Mouse (Mus musculus) spleen, adult 2 months (tissue): ENCODE data around the gene Ensa.

Experiments used
- CTCF ChIP-seq: fragments of 200-500 bp; IDR thresholded peaks from 2 replicates; pipeline ENCODE4 v1.5.1; 2011; ENCODE audit warnings: mild to moderate bottlenecking, inconsistent platforms; ENCODE audit not compliant: insufficient read depth, insufficient read length, insufficient replicate concordance; ENCODE audit errors: extremely low read depth
- POLR2A ChIP-seq: fragments of 200-500 bp; IDR thresholded peaks from 2 replicates; pipeline ENCODE4 v1.6.1; 2011; ENCODE audit warnings: low read depth, low read length, inconsistent platforms

GRCm38 (mm10) chr3:95655437-95655836 is 30.6 kb downstream of the Ensa start:
- TF ChIP-seq CTCF (no peak), POLR2A (no peak)
